Mouse (Mus musculus): ENCODE results near the gene Lrrfip1.

- TF ChIP-seq CTCF (IDR thresholded peaks at IDR 0.05; ENCODE audit: extremely low read depth, insufficient read depth, insufficient read length, insufficient replicate concordance) (no peak), POLR2A (IDR thresholded peaks at IDR 0.05; ENCODE audit: low read depth, low read length) (no peak)
These were observed 78.4 kb downstream of the Lrrfip1 start for GRCm38 (mm10) chr1:91076946-91077345.

All from spleen, adult 2 months (tissue).